Mouse (Mus musculus) embryonic facial prominence, embryonic 11.5 days (tissue): ENCODE results near the gene BC052040. TPM values are rescaled to one million over a fixed set of nuclear protein-coding genes. Genes with fewer than 3 reads are reported as not detected.

ENCODE experiments used
- ATAC-seq: fragments of 200-750 bp; cut with Nextera tagmentation; replicated peaks from 2 replicates; pipeline ENCODE4 v1.8.0; 2017; ENCODE audit warnings: low read depth; ENCODE audit not compliant: insufficient number of reproducible peaks, low FRiP score, low TSS enrichment
- DNase-seq: peaks from one replicate; pipeline ENCODE4 v3.0.0-alpha.2; 2015; ENCODE audit warnings: low spot score
- H3K27ac ChIP-seq: fragments of 300-500 bp; sonication (generic); replicated peaks from 2 replicates; pipeline ENCODE4 v1.5.1; 2014; ENCODE audit warnings: mild to moderate bottlenecking, low read depth, low read length, control low read depth
- H3K27me3 ChIP-seq: fragments of 300-500 bp; sonication (generic); 2 replicates; pipeline ENCODE4 v1.6.1; 2014; ENCODE audit warnings: mild to moderate bottlenecking, low read length, moderate library complexity, mixed read lengths; ENCODE audit not compliant: control insufficient read depth, insufficient read depth
- H3K36me3 ChIP-seq: fragments of 300-500 bp; sonication (generic); replicated peaks from 2 replicates; pipeline ENCODE4 v1.6.1; 2014; ENCODE audit warnings: low read depth, mild to moderate bottlenecking, low read length, moderate library complexity, mixed read lengths; ENCODE audit not compliant: control insufficient read depth, insufficient read depth
- H3K4me1 ChIP-seq: fragments of 300-500 bp; sonication (generic); 2 replicates; pipeline ENCODE4 v1.6.1; 2014; ENCODE audit warnings: low read length, mixed read lengths; ENCODE audit not compliant: control insufficient read depth, insufficient read depth
- H3K4me2 ChIP-seq: fragments of 300-500 bp; sonication (generic); 2 replicates; pipeline ENCODE4 v1.6.1; 2014; ENCODE audit warnings: low read depth, mild to moderate bottlenecking, control low read depth, low read length, moderate library complexity
- H3K4me3 ChIP-seq: fragments of 300-500 bp; sonication (generic); 2 replicates; pipeline ENCODE4 v1.5.1; 2014; ENCODE audit warnings: low read depth, low read length, control low read depth
- H3K9ac ChIP-seq: fragments of 300-500 bp; sonication (generic); replicated peaks from 2 replicates; pipeline ENCODE4 v1.6.1; 2014; ENCODE audit warnings: mild to moderate bottlenecking, control low read depth, low read length
- H3K9me3 ChIP-seq: fragments of 300-500 bp; sonication (generic); replicated peaks from 2 replicates; pipeline ENCODE4 v1.6.1; 2016; ENCODE audit warnings: mild to moderate bottlenecking, low read length, inconsistent platforms, mixed read lengths; ENCODE audit not compliant: control insufficient read depth
- WGBS: fragments of 180-500 bp; shearing (Covaris S2); extraction: QIAGEN DNeasy Blood & Tissue Kit; methylation state at CpG from one replicate; pipeline ENCODE4 v1.1.7; 2014; 5-methylcytosine and 5-hydroxymethylcytosine counted together
- polyA plus RNA-seq: library from polyadenylated mRNA; unstranded; fragments of >200 nt; fragmentation: Nextera tagmentation; extraction: Ambion mirVana; gene quantifications from 2 replicates; pipeline ENCODE4 v1.2.1, GENCODE M21; 2014

Gene BC052040
- polyA plus RNA-seq, 1 experiment from 2014 or later, result 21.1 TPM

- H3K9me3 ChIP-seq, result no peaks in the 10 kb centered on the region
- no peak overlapping the region for H3K27ac ChIP-seq
- H3K4me2 ChIP-seq, result no peak overlapping the region
- no peak overlapping the region for H3K4me3 ChIP-seq
- no peaks in the 10 kb centered on the region for H3K4me1 ChIP-seq
- DNase-seq (no peak), ATAC-seq (no peak)
- no peaks in the 10 kb centered on the region for H3K36me3 ChIP-seq
- H3K9ac ChIP-seq, result no peak overlapping the region
- no peaks in the 10 kb centered on the region for H3K27me3 ChIP-seq
- 90% methylated on average over 4 of the region's 4 CpGs for WGBS
These were observed 50.3 kb downstream of the BC052040 start for GRCm38 (mm10) chr2:115631826-115632225.

DNA sequence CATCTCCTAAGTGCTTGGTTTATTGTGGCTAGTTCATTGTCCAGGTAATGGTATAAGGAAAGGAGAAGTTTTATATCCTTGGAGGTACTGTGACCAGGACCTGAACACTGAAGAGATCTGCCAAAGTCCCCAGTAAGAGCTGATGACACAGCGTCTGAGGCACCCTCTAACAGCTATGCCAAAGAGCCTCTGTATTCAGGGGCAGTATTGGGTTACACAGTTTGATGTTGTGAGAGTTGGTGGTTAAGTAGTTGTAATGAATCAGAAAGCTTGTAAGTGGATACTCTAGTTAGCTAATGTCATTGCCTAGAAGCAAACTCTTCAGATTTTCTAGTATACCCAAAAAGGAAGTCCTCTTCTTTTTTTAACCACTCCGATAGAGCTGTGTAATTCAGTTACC is 68.7 kb downstream of the BC052040 start:
- H3K27ac ChIP-seq, result no peak overlapping the region
- H3K4me3 ChIP-seq, result no peak overlapping the region
- no peaks in the 10 kb centered on the region for H3K36me3 ChIP-seq
- ATAC-seq (no peak), DNase-seq (no peak)
- H3K4me2 ChIP-seq, result no peak overlapping the region
- H3K27me3 ChIP-seq, result no peaks in the 10 kb centered on the region
- H3K9me3 ChIP-seq, result no peaks in the 10 kb centered on the region
- WGBS, result 47% methylated on average over 2 of the region's 2 CpGs
- no peaks in the 10 kb centered on the region for H3K4me1 ChIP-seq
- H3K9ac ChIP-seq, result no peak overlapping the region

DNA sequence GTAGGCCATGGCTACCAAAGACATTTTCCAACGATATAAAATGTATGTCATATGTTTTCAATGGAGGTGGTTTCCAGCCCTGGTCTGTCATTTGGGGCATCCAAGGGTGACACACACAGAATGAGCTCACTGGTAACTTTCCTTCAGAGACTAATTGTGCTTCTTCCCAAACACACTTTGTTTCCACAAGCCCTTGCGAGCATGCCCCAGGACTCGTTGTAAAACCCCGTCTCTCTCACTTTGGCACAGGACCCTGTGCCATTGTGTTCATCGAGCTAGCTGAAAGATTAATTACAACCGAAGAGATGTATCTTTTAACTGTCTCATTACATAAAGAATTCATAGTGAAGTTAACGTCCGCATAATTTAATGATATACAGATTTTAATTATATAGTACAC is 78.2 kb downstream of the BC052040 start:
- H3K4me1 ChIP-seq, result no peaks in the 10 kb centered on the region; the same call in 1 of the 2 replicates
- no peaks in the 10 kb centered on the region for H3K9me3 ChIP-seq
- H3K27ac ChIP-seq, result no peak overlapping the region
- no peak for DNase-seq
- H3K36me3 ChIP-seq, result no peaks in the 10 kb centered on the region
- no peak overlapping the region for H3K9ac ChIP-seq
- H3K4me2 ChIP-seq, result no peak overlapping the region
- no peaks in the 10 kb centered on the region for H3K27me3 ChIP-seq
- no peak for ATAC-seq
- WGBS, result 74% methylated on average over 8 of the region's 8 CpGs
- H3K4me3 ChIP-seq, result no peak overlapping the region

DNA sequence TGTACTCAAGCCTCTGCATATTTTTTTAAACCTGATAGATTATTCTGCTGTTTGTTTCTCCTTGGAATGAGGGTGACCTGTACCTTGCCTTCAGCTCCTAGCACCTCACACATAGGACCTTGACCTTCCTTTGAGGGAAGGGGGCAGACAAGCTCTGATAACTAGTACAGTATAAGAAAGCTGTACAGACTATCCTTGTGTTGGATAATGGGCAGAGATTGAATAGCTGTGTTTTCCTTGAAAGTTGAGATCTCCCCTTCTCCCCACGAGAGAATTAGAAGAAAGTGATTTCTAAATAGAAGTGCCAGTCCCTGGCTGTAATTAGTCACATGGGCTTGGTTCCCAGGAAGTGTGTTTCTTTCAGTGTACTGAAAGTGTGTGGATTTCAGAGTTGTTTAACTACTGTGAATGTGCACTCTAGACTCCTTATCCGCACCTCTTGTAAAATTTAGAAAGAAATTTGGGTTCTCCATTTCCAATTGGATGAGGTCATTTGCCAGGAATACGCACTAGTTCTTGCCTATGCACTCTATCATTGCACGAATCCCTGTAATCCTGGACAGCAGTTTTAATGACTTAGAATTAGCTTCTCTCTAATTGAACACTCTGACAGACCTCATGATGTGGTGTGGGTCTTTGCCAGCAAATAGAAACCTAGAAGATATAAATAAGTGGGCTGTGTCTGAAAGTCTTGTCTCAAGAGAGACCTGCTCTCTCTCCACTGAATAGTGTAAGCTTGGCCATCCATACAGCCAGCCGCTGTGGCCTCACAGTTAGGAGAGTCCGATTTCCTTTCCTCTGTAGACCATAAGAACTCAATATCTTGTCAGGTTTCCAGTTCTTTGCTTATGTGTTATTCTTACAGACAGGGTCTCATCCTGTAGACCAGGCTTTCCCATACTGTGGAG is 79.0 kb downstream of the BC052040 start:
- no peak overlapping the region for H3K9ac ChIP-seq
- WGBS, result 78% methylated on average over 6 of the region's 6 CpGs
- no peaks in the 10 kb centered on the region for H3K9me3 ChIP-seq
- no peaks in the 10 kb centered on the region for H3K27me3 ChIP-seq
- DNase-seq (no peak), ATAC-seq (no peak)
- H3K27ac ChIP-seq, result no peak overlapping the region
- H3K4me3 ChIP-seq, result no peak overlapping the region
- H3K4me1 ChIP-seq, result no peaks in the 10 kb centered on the region; the same call in 1 of the 2 replicates
- H3K36me3 ChIP-seq, result no peaks in the 10 kb centered on the region
- H3K4me2 ChIP-seq, result no peak overlapping the region

GRCm38 (mm10) chr2:115667516-115667915 is 86.0 kb downstream of the BC052040 start:
- H3K4me1 ChIP-seq, result no peaks in the 10 kb centered on the region
- no peaks in the 10 kb centered on the region for H3K36me3 ChIP-seq
- no peaks in the 10 kb centered on the region for H3K27me3 ChIP-seq
- DNase-seq, result peak; percentile 25
- no peak overlapping the region for H3K4me3 ChIP-seq
- H3K9ac ChIP-seq, result no peak overlapping the region
- no peak overlapping the region for H3K4me2 ChIP-seq
- ATAC-seq, result no peak
- no peaks in the 10 kb centered on the region for H3K9me3 ChIP-seq
- no peak overlapping the region for H3K27ac ChIP-seq
- WGBS, result 59% methylated on average over 2 of the region's 2 CpGs

- Histone ChIP-seq H3K9ac (no peak overlapping the region), H3K9me3 (no peaks in the 10 kb centered on the region), H3K27ac (no peak overlapping the region), H3K36me3 (no peaks in the 10 kb centered on the region), H3K27me3 (no peaks in the 10 kb centered on the region), H3K4me1 (no peaks in the 10 kb centered on the region), H3K4me2 (no peak overlapping the region), H3K4me3 (no peak overlapping the region)
- DNase-seq (no peak), ATAC-seq (no peak)
- WGBS, result 90% methylated on average over 7 of the region's 7 CpGs
These were observed 91.6 kb downstream of the BC052040 start for GRCm38 (mm10) chr2:115673054-115673660.

GRCm38 (mm10) chr2:115678786-115679185 is 97.3 kb downstream of the BC052040 start:
- 83% methylated on average over 5 of the region's 5 CpGs for WGBS

GRCm38 (mm10) chr2:115685250-115685649 is 103.7 kb downstream of the BC052040 start:
- WGBS, result 85% methylated on average over 3 of the region's 3 CpGs
- no peaks in the 10 kb centered on the region for H3K27me3 ChIP-seq
- H3K9me3 ChIP-seq, result no peaks in the 10 kb centered on the region
- no peaks in the 10 kb centered on the region for H3K36me3 ChIP-seq
- DNase-seq (no peak), ATAC-seq (no peak)
- no peak overlapping the region for H3K4me3 ChIP-seq
- H3K4me1 ChIP-seq, result no peaks in the 10 kb centered on the region
- H3K9ac ChIP-seq, result no peak overlapping the region
- no peak overlapping the region for H3K27ac ChIP-seq
- no peak overlapping the region for H3K4me2 ChIP-seq

More at GRCm38 (mm10) chr2:115678786-115679185, 97.3 kb downstream of the BC052040 start:
- H3K4me3 ChIP-seq, result no peak overlapping the region
- ATAC-seq, result no peak
- no peaks in the 10 kb centered on the region for H3K36me3 ChIP-seq
- H3K4me2 ChIP-seq, result no peak overlapping the region
- no peaks in the 10 kb centered on the region for H3K4me1 ChIP-seq
- H3K9ac ChIP-seq, result no peak overlapping the region
- H3K27ac ChIP-seq, result no peak overlapping the region
- DNase-seq, result no peak
- H3K9me3 ChIP-seq, result no peaks in the 10 kb centered on the region
- no peaks in the 10 kb centered on the region for H3K27me3 ChIP-seq
